Mouse (Mus musculus) liver, embryonic 16.5 days (tissue): ENCODE measurements around the gene Trmo. TPM values are rescaled to one million over a fixed set of nuclear protein-coding genes. Genes with fewer than 3 reads are reported as not detected.

Source experiments
- ATAC-seq: fragments of 200-750 bp; cut with Nextera tagmentation; 2 replicates; pipeline ENCODE4 v1.8.0; 2017; ENCODE audit warnings: low read depth, mild to moderate bottlenecking, moderate number of reproducible peaks, moderate library complexity
- H3K27ac ChIP-seq: fragments of 300-500 bp; sonication (generic); 2 replicates; pipeline ENCODE4 v1.5.1; 2014; ENCODE audit warnings: mild to moderate bottlenecking, low read length
- H3K27me3 ChIP-seq: fragments of 300-500 bp; sonication (generic); 2 replicates; pipeline ENCODE4 v1.6.1; 2014; ENCODE audit warnings: low read depth, low read length, mixed read lengths; ENCODE audit not compliant: control insufficient read depth, insufficient read depth
- H3K36me3 ChIP-seq: fragments of 300-500 bp; sonication (generic); 2 replicates; pipeline ENCODE4 v1.6.1; 2014; ENCODE audit warnings: mild to moderate bottlenecking; ENCODE audit not compliant: control insufficient read depth, insufficient read depth
- H3K4me1 ChIP-seq: fragments of 300-500 bp; sonication (generic); 2 replicates; pipeline ENCODE4 v1.6.1; 2014; ENCODE audit warnings: low read depth, low read length, mixed read lengths; ENCODE audit not compliant: control insufficient read depth
- H3K4me2 ChIP-seq: fragments of 300-500 bp; sonication (generic); 2 replicates; pipeline ENCODE4 v1.6.1; 2014; ENCODE audit warnings: low read depth, low read length, mixed read lengths
- H3K4me3 ChIP-seq: fragments of 300-500 bp; sonication (generic); 2 replicates; pipeline ENCODE4 v1.5.1; 2014; ENCODE audit warnings: low read depth, mild to moderate bottlenecking, low read length
- H3K9ac ChIP-seq: fragments of 300-500 bp; sonication (generic); 2 replicates; pipeline ENCODE4 v1.6.1; 2014; ENCODE audit warnings: low read depth, low read length
- H3K9me3 ChIP-seq: fragments of 300-500 bp; sonication (generic); replicated peaks from 2 replicates; pipeline ENCODE4 v1.6.1; 2016; ENCODE audit warnings: low read length; ENCODE audit not compliant: control insufficient read depth
- WGBS: fragments of 180-500 bp; shearing (Covaris S2); extraction: QIAGEN DNeasy Blood & Tissue Kit; methylation state at CpG from one replicate; pipeline ENCODE4 v1.1.7; 2014; ENCODE audit not compliant: insufficient replicate concordance; 5-methylcytosine and 5-hydroxymethylcytosine counted together
- polyA plus RNA-seq: library from polyadenylated mRNA; unstranded; fragments of >200 nt; fragmentation: Nextera tagmentation; extraction: Ambion mirVana; gene quantifications from 2 replicates; pipeline ENCODE4 v1.2.1, GENCODE M21; 2015

The Trmo gene
- polyA plus RNA-seq, 1 experiment from 2014 or later, result 7.1 TPM

- peak overlapping the region; percentile 73 for H3K4me2 ChIP-seq
- H3K4me1 ChIP-seq, result peaks cover 68% of the 10 kb centered on the region
- no peaks in the 10 kb centered on the region for H3K9me3 ChIP-seq
- peak overlapping the region; percentile 99 for H3K27ac ChIP-seq
- no peaks in the 10 kb centered on the region for H3K36me3 ChIP-seq
- peak; percentile 66 for ATAC-seq
- H3K9ac ChIP-seq, result peak overlapping the region; percentile 77
- H3K4me3 ChIP-seq, result peak overlapping the region; percentile 48
- H3K27me3 ChIP-seq, result no peaks in the 10 kb centered on the region
- WGBS, result 31% methylated on average over 5 of the region's 5 CpGs
These were observed 21.4 kb upstream of the Trmo start for GRCm38 (mm10) chr4:46410677-46411076.

- H3K9ac ChIP-seq, result peak overlapping the region; percentile 51
- H3K36me3 ChIP-seq, result no peaks in the 10 kb centered on the region
- H3K4me1 ChIP-seq, result peaks cover 68% of the 10 kb centered on the region
- H3K27me3 ChIP-seq, result no peaks in the 10 kb centered on the region
- WGBS, result 33% methylated on average over 8 of the region's 8 CpGs
- H3K4me2 ChIP-seq, result peak overlapping the region; percentile 53
- peak overlapping the region; percentile 99 for H3K27ac ChIP-seq
- peak overlapping the region; percentile 24 for H3K4me3 ChIP-seq
- no peaks in the 10 kb centered on the region for H3K9me3 ChIP-seq
- peak; percentile 78 for ATAC-seq
These were observed 17.9 kb upstream of the Trmo start for GRCm38 (mm10) chr4:46406966-46407703.

- Histone ChIP-seq H3K4me3 (peak overlapping the region; percentile 72), H3K4me2 (peak overlapping the region; percentile 62), H3K9me3 (no peaks in the 10 kb centered on the region), H3K36me3 (peaks cover 21% of the 10 kb centered on the region), H3K9ac (peak overlapping the region; percentile 80), H3K27me3 (no peaks in the 10 kb centered on the region), H3K27ac (peak overlapping the region; percentile 95), H3K4me1 (peaks cover 52% of the 10 kb centered on the region)
- ATAC-seq, result peak; percentile 83
- 13% methylated on average over 6 of the region's 6 CpGs for WGBS
These were observed 15.0 kb upstream of the Trmo start for GRCm38 (mm10) chr4:46404042-46404795.

DNA sequence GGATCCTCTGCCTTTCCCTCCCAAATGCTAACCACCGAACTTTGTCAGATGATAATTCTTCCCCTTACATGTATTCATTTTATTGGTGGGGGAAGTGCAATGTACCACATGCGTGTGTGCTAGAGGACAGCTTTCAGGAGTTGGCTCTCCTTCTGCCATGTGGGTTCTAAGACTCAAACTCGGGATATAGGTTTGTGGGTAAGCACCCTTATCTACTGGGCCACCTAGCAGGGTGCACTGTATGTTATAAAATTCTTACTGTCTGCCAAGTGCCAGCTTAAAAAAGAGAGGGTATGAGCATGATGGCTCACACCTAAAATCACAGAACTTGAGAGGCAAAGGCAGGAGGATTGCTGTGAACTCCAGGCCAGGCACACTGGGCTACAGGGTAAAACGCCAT is 9.6 kb upstream of the Trmo start:
- peak overlapping the region; percentile 80 for H3K9ac ChIP-seq
- H3K4me1 ChIP-seq, result peaks cover 50% of the 10 kb centered on the region
- no peak for ATAC-seq
- H3K36me3 ChIP-seq, result peaks cover 67% of the 10 kb centered on the region
- H3K27me3 ChIP-seq, result no peaks in the 10 kb centered on the region
- H3K4me2 ChIP-seq, result peak overlapping the region; percentile 79
- H3K9me3 ChIP-seq, result no peaks in the 10 kb centered on the region
- H3K27ac ChIP-seq, result peak overlapping the region; percentile 90
- H3K4me3 ChIP-seq, result peak overlapping the region; percentile 72
- 51% methylated on average over 4 of the region's 4 CpGs for WGBS

DNA sequence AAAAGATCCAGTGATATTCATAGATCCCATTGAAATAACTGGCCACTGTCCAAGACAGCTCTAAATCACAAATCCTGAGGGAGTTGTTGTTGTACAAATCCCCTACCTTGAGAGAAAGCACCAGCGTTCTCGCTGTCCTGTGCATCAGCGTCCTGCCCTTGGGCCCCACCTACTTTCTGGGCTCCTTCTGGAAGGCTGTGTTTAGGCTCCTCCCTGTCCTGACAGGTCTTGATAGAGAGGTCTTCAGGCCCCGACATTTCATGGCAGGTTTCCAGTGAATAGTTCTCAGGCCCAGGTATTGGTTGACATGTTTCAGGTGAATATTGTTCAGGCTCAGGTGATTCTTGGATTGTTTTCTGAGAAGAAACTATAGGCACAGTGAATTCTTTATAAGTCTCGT is 6.5 kb upstream of the Trmo start:
- 26% methylated on average over 5 of the region's 5 CpGs for WGBS
- Histone ChIP-seq H3K9ac (peak overlapping the region; percentile 46), H3K4me3 (peak overlapping the region; percentile 72), H3K27me3 (no peaks in the 10 kb centered on the region), H3K36me3 (peaks cover 87% of the 10 kb centered on the region), H3K4me2 (peak overlapping the region; percentile 79), H3K27ac (peak overlapping the region; percentile 90), H3K9me3 (no peaks in the 10 kb centered on the region), H3K4me1 (peaks cover 70% of the 10 kb centered on the region)
- ATAC-seq, result peak; percentile 91

DNA sequence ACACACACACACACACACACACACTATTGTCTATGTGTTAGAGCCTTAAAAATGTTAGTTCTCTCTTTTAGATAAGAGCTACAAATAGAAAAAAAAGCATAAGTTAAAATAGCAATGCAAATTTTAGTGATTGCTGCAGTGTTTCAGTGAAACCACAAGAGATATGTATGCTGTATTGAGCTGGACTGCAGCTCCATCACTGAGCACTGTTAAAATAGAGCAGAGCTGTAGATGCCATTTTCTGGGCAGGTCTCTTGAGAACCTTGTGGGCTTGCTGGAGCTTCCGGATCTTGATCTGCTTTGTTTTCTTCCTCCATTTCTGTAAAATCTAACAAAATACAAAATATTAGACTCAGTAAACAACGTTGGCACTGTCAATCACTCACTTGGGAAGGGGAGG is 5.2 kb upstream of the Trmo start:
- peak overlapping the region; percentile 44; the same call in 1 of the 2 replicates for H3K4me2 ChIP-seq
- H3K9me3 ChIP-seq, result no peaks in the 10 kb centered on the region
- WGBS, result 82% methylated on average over 2 of the region's 2 CpGs
- peaks cover 73% of the 10 kb centered on the region for H3K36me3 ChIP-seq
- H3K4me3 ChIP-seq, result peak overlapping the region; percentile 0; the same call in 1 of the 2 replicates
- no peaks in the 10 kb centered on the region for H3K27me3 ChIP-seq
- peak overlapping the region; percentile 43; the same call in 1 of the 2 replicates for H3K27ac ChIP-seq
- H3K9ac ChIP-seq, result peak overlapping the region; percentile 13; the same call in 1 of the 2 replicates
- H3K4me1 ChIP-seq, result peaks cover 68% of the 10 kb centered on the region
- no peak for ATAC-seq

- WGBS, result 12% methylated on average over 9 of the region's 9 CpGs
- peak; percentile 41 for ATAC-seq
- Histone ChIP-seq H3K27me3 (no peaks in the 10 kb centered on the region), H3K27ac (peak overlapping the region; percentile 96), H3K4me2 (peak overlapping the region; percentile 93), H3K4me3 (peak overlapping the region; percentile 74), H3K4me1 (peaks cover 33% of the 10 kb centered on the region), H3K9me3 (no peaks in the 10 kb centered on the region), H3K36me3 (peaks cover 45% of the 10 kb centered on the region), H3K9ac (peak overlapping the region; percentile 84)
These were observed 1.2 kb upstream of the Trmo start for GRCm38 (mm10) chr4:46390390-46390970.

GRCm38 (mm10) chr4:46389612-46390341 is 540 bp upstream of the Trmo start:
- peaks cover 47% of the 10 kb centered on the region for H3K36me3 ChIP-seq
- H3K27ac ChIP-seq, result peak overlapping the region; percentile 96
- H3K4me3 ChIP-seq, result peak overlapping the region; percentile 74
- H3K9ac ChIP-seq, result peak overlapping the region; percentile 84
- no peak for ATAC-seq
- H3K27me3 ChIP-seq, result no peaks in the 10 kb centered on the region
- H3K4me1 ChIP-seq, result peaks cover 30% of the 10 kb centered on the region
- H3K9me3 ChIP-seq, result no peaks in the 10 kb centered on the region
- peak overlapping the region; percentile 93 for H3K4me2 ChIP-seq
- WGBS, result under 1% methylated on average over 24 of the region's 24 CpGs
